Mouse (Mus musculus): ENCODE data around the gene Dgkh.
"Not testable (repeated sequence)": the region's sequence is repeated elsewhere in the genome, so short reads cannot be mapped to it uniquely, and the experiment has no call there.

Dgkh gene

DNA sequence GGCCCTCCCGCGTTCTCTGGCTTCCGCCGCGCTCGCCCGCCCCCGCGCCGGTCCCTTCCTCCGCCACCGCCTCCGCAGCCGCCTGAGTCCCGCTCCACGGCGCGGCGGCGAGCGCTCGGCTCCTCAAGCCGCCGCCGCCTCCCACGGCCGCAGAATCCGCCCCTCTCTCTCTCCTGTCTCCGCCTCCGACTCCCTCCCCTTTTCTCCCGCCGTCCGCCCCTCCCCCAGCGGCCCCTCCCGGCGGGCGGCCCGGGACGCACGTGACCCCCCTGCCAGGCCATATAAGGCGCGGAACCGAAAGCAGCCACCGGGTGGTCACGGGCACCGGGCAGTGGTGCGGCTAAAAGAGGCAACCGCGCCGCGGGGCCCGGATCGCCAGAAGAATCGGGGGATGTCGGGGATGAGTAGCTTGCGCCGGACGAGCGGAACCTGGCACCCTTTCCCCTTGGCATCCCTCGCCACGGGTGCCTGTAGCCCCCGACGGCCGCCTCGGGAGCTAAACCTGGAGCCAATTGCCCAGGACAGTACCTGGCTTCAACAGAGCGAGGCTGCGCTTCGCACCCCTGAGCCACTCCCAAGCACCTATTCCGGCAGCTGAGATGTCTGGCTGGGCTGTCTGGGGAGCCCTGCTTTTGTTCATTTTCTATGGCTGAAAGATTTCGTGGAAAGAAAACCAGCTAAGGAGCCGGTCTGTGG is at the start of gene Dgkh:
TSS of gene Dgkh (minus strand) at position 160 of the 696 bp plus-strand sequence.
- peak; percentile 86 for DNase-seq (ENCODE audit: low spot score)

DNA sequence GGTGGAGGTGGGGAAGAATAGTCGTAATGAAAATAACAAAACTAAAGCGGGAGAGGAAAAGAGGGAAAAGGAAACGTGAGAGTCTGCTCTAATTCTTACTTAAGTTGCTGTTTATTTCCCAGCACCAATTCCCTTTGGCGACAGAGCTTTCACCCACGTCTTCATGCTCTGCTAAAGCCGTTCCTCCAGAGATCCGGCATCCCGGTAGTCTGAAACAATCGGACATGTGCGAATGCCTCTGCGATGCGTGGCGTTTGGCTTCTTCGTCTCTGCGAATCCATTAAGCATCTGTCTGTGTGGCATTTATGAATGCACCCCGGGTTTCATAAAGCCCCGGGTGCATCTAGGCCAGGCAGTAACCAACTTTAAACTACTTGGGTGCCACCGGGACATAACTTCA is 44.6 kb upstream of the Dgkh start:
- no peak for DNase-seq (ENCODE audit: low spot score)

DNA sequence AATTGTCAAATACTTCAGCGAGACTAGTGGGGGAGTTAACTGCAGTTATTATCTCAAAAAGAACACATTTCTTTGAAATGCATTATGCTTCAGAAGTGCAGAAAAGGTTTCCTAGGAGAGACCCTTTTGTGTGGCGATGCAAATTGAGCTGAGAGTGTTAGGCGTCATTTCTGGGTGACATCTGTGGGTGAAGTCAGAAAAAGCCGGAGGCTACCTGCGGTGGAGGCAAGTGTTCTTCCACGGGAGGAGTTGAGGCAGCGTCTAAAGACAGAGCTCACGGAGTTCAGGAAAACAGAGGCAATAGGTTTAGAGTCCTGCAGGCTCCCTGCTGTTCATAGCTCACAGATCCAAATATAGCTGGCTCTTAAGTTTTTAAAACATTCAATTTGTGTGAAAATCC is 44.1 kb upstream of the Dgkh start:
- no peak for DNase-seq (ENCODE audit: low spot score)

DNA sequence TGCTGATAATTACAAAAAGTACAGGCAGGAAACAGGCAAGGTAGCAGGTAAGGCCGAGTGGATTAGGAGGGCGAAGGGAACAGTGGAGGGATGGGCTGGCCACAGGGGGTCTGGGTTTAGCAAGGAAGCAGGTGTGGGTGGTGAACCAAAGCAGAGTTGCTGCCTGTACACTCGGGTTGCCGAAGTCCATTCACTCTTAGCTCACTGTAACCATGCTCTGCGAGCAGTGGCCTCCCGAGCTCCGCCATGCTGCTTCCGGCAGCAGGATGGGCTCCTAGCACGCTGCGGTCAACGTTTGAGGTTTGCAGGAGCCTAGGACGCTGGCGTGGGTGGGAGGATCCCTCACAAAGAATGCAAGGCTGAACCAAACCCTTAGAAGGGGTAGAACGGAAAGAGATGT is 43.1 kb upstream of the Dgkh start:
- no peak for DNase-seq (ENCODE audit: low spot score)

DNA sequence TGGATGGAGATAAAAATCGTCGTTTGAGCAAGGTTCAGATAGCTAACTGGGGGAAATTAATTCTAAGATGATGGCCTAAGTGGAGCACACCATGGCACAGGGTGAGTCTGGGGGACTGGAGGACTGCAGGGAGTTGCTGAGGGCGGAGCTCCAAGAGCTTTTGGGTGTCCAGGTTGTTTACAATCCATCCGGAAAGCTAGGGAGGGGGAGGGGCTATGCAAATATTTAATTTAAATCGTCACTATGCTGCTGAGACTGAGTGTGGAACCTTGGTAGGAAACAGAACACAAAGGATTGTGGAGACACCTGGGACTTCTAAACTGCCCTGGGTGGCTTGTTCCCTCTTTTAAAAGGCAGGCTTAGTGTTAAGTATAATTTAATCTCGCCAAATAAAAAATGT is 42.6 kb upstream of the Dgkh start:
- DNase-seq (ENCODE audit: low spot score): no peak

DNA sequence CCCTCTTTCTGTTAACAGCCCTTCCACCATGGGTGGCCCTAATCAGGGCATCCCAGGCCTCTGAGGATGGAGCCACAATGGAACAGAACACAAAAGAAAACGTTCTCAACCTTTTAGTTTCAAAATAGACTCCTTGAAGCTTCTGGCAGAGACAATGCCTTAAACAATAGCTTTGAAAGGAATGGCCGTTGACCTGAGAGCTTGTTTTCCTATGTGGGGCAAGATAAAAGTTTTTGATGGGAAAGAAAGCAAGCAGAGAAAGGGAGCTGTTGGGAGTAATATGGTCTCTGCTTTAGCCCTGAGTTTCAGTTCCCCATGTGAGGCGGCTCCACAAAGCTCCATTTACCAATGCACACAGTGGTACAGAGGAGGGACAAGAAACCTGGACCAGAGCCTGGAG is 37.9 kb upstream of the Dgkh start:
- DNase-seq (ENCODE audit: low spot score): no peak

DNA sequence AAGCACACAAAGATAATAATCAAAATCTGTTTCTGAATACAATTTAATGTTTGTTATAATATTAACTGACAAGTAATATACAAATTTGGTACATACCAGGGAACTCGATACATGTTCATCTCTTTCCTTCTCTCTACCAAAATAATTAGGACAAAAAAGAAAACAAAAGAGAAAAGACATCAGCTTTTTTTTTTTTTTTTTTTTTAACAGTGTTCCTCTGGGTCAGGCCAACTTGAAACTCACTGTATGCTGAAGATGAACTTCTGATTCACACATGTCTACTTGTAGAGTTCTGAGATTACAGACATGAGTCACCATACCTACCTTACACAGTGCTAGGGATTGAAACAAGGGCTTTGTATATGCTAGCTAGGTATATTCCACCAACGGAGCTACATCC is 28.5 kb upstream of the Dgkh start:
- DNase-seq (ENCODE audit: low spot score): no peak

DNA sequence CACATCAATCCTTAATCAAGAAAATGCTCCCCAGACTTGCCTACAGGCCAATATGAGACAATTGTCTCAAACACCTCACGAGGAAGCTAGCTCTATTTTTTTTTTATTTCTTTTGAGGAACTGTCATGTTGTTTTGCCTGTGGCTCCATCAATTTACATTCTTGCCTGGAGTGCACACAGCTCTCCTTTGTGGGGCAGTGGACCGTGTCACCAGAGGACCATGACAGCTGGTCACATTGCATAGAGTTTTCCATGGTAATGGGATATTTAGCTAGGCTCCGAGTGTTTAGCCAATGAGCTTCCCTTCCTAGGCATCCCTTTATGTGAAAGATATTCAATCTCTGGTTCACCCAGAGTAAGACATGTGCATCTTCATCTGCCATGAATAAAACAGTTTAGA is 26.9 kb upstream of the Dgkh start:
- no peak for DNase-seq (ENCODE audit: low spot score)

DNA sequence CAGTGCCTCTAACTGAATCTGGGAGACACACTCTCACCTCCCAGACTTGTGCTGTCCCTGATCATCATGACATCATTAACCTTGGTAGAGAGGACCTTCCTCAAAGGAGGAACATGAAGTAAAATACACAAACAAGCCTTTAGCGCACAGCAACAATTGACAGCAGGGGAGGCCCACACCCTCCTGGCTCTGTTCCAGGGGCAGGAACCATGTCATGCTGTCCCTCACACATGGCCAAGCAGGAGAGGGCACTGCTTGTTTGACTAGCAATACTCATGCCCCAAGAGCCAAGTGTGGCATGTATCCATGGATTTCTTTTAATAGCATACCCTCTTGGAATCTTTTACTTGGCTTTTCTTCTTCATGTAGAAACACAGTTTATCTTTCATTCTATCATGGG is 22.7 kb upstream of the Dgkh start:
- DNase-seq (ENCODE audit: low spot score): no peak

DNA sequence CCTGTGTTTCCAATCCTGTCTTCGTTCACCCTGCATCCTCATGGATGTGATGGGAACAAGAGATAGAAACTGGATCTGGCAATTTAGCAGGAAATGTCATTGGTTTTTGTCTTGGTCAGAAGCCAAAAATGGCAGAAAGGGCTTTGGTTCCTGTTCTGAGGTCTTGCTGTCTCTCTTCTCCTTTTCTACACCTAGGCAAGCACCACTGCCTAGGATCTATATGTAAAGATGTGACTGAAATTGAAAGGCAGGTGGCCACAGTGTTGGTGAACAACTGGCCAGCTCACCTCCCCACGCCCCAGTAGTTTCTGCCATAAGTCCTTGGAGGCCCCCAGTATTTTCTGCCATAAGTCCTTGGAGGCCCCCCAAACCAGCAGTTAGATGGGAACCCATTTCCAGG is 16.1 kb upstream of the Dgkh start:
- no peak for DNase-seq (ENCODE audit: low spot score)

DNA sequence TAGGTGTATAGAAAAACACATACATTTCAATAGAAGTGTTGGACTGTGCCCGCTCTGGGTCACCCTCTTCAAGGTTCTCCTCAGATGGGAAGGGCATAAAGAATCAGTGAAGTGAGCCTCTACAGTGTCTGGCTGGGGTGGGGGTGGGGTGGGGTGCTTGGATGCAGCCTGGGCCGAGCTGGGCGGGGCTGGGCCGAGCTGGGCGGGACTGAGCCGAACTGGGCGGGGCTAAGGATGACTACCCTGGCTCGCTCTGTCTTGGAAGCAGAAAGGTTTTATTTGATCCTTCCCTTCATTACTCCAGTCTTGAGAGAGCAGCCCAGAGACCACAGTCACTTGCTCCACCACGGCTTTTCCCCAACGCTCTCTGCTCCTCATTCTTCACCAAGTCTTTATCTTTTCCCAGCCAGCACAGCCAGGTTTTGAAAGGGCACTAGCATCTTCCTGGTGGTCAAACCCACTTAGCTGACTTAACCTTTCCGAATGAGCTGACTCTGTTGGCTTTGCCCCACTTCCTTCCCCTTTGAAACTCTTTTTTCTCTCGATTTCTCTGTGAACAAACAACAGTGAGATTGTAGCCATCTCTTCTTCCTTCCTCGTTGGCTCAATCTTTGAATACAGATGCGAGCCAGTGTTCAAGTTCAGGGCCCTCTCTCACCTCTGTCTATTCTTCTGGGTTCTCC is 15.5 kb upstream of the Dgkh start:
- no peak for DNase-seq (ENCODE audit: low spot score)

DNA sequence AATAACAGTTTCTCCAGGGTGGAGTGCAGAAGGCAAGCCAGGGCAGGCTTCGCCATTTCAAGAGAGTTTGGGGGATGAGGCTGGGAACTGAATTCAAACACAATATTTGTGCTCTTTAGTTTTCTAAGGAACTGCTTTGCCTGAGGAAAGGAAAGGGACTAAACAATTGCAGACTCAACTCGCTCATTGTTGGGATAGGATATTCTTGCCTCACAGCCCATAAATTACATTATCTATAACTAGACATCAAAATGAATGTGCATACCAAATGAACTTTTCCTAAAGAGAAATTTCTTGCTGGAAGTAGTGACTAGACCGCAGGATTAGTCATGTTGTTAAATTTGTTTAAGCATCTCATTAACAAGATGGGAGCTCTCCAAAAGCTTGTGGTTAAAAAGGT is 14.9 kb upstream of the Dgkh start:
- no peak for DNase-seq (ENCODE audit: low spot score)

DNA sequence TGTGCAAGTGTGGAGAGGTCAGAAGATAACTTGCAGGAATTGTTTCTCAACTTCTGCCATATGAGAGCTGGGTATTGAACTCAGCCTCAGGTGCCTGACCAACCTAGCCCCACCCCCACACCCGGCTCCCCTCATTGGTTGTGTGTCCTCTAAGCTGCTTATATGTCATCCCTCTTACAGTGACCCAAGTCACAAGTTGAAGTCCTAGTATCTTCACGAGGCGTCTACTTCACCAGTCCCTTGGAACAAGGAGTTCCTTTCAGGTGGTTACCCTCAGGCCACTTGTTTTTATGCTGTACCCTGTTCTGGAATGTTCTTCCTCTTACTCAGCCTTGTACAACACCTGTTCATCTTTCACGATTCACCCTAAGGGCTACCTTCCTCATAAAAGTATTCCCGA is 2.0 kb upstream of the Dgkh start:
- no peak for DNase-seq (ENCODE audit: low spot score)

DNA sequence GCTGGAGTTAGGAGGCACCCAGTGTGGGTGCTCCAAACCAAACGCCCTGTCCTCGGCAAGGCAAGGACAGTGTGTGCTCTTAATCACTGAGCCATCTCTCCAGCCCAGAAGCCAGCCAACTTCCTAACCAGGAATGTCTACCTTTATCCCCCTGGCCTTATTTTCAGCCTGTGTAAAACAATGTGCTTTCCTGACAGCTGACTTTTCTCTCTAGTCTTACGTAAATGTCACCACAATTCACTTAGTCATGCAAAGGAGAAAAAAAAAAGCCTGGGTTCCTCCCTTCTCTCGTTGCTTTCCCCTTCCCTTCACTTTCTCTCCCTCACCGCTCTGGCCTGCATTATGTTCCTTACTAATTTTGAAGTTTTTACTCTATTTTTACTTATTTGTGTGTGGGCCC is 1.6 kb upstream of the Dgkh start:
- not testable (repeated sequence) for DNase-seq (ENCODE audit: low spot score)

DNA sequence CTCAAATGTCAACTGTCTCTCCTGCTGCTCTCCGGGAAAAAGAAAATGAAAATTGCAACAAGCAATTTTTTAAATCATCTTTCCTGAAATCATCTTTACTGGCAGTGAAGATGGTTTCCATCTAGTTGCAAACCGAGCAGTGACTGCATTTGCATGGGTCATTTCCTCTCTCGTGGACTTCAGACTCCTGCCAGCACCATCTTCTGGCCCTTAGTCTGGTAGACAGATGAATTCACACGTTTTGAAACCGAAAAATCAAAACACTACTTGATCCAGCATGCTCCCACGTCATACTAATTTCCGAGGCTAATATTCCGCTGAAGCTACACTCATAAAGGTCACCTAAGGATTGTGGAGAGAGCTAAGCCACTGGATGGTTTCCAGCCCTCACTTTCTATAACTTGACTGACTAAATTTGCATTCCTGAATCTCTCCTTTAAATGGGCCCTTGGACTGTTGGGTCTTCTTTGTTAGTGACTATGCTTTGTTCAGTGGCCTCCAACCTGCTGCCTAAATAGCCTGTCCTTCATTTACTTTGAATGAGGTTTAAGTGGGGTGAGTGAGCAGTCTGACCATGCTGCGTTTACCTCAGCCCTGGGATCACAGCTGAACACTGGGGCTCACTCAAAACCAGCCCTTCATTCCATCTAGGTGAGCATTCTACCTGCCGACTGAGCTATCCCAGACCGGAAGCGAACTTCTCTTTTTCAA is 945 bp upstream of the Dgkh start:
- no peak for DNase-seq (ENCODE audit: low spot score)

DNA sequence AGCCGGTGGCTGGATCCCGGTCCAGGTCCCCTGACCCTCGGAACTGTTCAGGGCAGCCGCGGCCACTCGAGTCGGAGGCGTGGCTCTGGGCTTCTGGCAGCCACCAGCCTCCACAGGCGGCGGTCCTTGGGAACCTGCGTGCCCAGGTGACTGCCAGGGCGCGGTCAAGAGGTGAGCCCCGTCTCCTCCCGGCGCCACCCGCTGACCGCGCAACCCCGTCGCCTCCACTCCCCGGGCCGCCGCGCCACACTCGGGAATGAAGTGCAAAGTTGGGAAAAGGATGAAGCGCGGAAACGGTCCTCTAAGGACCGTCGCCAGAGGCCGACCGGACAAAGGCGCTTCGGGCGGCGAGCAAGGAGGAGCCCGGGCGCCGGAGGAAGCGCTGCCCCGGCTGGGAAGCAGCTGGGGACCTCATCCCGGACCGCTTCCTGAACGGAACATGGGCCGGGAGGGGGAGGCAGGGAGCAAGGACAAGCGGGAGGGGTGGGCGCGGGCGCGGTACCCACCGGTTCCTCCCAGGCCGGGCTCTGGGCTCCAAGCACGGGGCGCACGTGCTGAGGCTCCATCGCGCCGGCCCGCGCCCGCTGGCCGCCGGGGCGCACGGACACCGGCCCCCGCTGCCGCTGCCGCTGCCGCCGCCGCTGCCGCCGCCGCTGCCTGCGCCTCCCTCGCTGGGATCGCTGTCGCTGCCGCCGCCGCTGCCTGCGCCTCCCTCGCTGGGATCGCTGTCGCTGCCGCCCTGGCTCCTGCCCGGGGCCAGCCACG is 542 bp downstream of the Dgkh start:
- DNase-seq (ENCODE audit: low spot score): peak; percentile 25

DNA sequence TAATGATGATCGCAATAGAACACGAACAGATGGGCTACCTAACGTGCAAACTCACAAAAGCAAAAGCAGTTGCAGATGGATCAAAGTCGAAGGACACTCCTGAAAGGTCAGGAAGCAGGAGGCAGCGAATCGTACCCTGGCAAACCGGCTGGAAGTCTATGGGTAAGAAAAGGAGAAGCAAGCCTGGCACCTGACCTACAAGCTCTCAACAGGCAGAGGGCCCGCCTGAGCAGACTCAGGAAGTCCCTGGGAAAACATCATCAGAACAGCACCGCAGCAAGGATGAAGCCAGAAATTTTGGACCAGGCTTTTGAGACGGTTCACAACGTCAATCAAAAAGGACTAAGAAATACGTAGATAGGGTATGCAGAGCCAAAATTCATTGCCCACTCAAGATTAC is 1.3 kb downstream of the Dgkh start:
- no peak for DNase-seq (ENCODE audit: low spot score)

DNA sequence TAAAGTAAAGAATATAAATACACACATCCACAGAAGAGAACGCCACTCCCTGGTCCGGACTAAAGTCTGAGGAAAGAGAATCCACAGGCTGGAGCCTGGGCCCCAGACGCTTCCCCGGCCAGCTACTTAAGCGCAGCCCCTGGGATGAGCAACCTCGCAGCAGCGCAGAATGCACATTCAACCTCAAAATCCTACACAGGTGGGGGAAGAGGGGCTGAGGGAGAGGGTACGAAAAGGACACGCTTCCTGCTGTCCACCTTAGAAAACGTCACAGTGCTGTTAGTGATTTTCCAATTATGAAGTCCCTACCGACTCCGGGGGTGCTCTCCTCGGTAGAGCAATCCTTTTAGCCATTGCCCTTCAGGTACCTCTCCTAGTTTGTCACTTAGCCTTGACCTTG is 6.6 kb downstream of the Dgkh start:
- DNase-seq (ENCODE audit: low spot score): no peak

DNA sequence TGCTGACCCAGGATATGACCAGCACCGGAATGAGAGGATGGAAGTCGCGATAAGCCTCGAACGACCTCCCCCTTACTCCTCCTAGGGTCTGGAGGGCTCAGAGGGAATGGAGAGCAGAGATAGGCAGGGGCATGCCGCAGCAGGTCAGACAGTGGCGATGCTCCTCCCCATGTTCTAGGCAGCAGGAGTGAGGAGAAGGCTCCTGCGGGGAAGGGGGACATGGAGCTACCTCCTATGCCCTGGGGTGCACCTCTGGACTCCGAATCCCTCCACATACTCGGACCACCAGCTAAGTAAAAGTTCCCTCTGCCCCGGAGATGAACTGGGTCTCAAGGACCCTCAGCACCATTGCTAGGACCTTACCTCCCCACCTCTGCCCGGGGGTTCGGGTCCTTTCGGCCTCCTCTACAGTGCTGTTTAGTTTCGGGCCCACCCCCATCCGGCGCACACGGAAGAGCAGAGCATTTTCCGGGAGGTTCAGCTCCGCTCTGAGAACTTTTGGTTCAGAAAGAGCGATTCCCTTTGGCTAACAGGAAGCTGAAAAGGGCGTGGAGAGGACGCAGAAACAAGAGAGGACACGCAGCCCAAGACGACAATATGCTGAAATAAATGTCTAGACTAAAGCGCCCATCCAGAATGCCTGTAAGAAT is 7.1 kb downstream of the Dgkh start:
- DNase-seq (ENCODE audit: low spot score): no peak

DNA sequence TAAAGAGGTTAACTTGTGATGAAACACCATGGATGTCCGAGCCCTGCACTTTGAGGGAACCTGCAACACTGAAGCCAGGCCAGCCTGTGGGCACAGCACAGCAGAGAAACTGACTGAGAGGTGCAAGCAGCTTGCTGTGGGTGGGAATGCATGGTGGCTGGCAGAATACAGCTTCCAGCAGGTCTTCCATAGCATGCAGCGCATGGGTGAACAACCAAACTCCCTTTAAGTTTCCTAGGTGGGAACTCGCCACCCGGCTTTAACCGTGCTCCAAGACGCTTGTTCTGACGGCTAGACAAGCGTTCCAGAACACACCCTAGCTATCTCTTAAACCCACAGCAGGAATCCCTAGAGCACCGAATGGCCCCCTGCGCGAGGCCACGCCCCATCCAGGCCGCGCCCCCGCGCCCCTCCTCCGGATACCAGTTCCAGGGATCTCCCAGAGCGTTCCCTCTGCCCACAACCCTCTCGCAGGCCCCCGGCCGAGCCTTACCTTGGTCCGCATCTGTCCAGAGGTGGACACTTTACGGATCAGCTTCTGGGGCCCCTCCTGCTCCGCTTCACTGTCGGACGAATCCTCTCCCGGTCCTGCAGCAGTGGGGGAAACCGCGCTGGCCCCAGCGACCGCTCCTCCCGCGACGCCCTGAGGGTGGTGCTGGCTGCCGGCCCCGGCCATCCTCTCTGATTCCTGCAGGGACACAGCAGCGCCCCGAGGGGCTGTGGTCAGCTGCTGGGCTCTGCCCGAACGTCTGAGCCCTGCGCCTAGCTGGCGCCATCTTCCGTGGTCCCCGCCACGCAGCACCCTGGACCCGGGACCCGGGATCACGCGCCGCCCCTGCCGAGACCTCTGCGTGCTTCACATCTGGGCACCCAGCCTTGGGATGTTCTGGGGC is 7.9 kb downstream of the Dgkh start:
- DNase-seq (ENCODE audit: low spot score): peak; percentile 43

DNA sequence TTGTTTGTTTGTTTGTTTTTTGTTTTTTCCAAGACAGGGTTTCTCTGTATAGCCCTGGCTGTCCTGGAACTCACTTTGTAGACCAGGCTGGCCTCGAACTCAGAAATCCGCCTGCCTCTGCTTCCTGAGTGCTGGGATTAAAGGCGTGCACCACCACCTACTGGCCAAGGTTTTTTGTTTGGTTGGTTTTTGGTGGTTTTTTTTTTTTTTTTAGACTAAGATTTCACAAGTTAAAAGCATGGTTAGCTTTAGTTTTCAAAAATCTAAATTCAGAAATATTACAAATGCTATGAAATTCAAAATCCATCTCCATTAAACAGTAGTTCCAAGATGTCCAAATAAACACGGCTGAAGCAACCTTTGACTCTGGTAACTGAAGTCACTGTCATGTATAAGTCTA is 8.9 kb downstream of the Dgkh start:
- not testable (repeated sequence) for DNase-seq (ENCODE audit: low spot score)
